Mouse (Mus musculus): ENCODE results near the gene Rnf19b.

DNA sequence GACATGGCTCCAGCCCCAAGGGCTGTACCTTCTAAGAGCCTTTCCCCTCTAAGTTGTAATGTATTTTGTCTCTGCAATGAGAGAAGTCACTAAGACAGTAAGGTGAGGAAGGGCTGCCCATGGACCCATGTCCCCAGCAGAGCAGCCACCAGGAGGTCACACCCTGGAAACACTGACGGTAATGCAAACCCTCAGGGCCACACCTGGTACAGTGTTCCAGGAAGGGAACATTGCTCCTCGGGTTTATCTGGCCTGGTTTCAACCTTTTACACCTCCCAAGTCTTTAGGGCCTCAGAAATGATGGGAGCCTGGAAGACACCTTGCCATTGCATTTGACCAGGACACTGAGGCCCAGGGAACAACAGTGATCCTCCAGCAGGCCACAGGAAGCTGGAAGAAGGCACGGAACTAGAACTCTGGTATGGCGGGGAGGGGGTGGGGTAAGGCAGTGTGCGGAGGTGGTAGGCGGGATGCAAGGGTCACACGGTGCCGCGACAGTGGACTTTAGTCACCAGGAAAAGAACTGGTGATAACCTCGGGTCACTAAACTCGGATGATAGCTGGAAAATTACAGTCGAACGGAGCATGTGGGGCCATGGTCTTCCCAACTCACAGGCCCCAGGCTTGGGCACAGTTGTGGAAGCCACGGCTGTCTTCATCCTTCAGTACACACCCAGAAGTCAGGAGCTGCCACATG lies 44.2 kb downstream of the Rnf19b start:
- TF ChIP-seq CTCF (conservative IDR thresholded peaks at IDR 0.05 in 1 of 2, IDR thresholded peaks at IDR 0.05 in 1 of 2; ENCODE audit: low read depth in 2 of 2, low read length in 2 of 2), result no peak
- no peak for TF ChIP-seq POLR2A (IDR thresholded peaks at IDR 0.05; ENCODE audit: low read depth, low read length)
- TF ChIP-seq KAT2A (IDR thresholded peaks at IDR 0.05; ENCODE audit: insufficient replicate concordance, low read length), result no peak
- no peak for TF ChIP-seq MAX (IDR thresholded peaks at IDR 0.05; ENCODE audit: low read length)
- no peak for TF ChIP-seq POLR2AphosphoS2 (IDR thresholded peaks at IDR 0.05; ENCODE audit: low read depth, low read length)
- no peak for TF ChIP-seq SIN3A (IDR thresholded peaks at IDR 0.05; ENCODE audit: low read length)
- TF ChIP-seq MXI1 (IDR thresholded peaks at IDR 0.05; ENCODE audit: low read depth, low read length), result no peak
- TF ChIP-seq JUN (IDR thresholded peaks at IDR 0.05; ENCODE audit: insufficient read depth, low read depth, low read length), result no peak
- no peak for TF ChIP-seq ZC3H11A (IDR thresholded peaks at IDR 0.05; ENCODE audit: low read depth, low read length)
- no peak for TF ChIP-seq RAD21 (IDR thresholded peaks at IDR 0.05; ENCODE audit: low read depth, low read length)
- no peak for TF ChIP-seq CHD2 (IDR thresholded peaks at IDR 0.05; ENCODE audit: low read length)
- no peak for TF ChIP-seq TCF12 (IDR thresholded peaks at IDR 0.05; ENCODE audit: low read depth, low read length)

Data from CH12.LX (cell line).